ENCODE assay signal across 8 mouse cellular contexts in genomic region chr12:69447322-69447827, GRCm38 (mm10).
DNase-seq lines count a peak whose midpoint lies in the region; ATAC-seq and TF ChIP-seq lines count a peak whose summit lies in the region.

No protein-coding gene starts in this region.

- H3K9me3 ChIP-seq in lung, embryonic 14.5 days (ENCODE audit: low read depth, low read length): no peaks in the 10 kb centered on the region
- H3K9me3 ChIP-seq in forebrain, embryonic 15.5 days: no peaks in the 10 kb centered on the region
- H3K9me3 ChIP-seq in liver, embryonic 14.5 days (ENCODE audit: control insufficient read depth, low read length): no peaks in the 10 kb centered on the region
- peaks cover 2% of the 10 kb centered on the region; the same call in 1 of the 2 replicates for H3K9me3 ChIP-seq in stomach, embryonic 14.5 days (ENCODE audit: control insufficient read depth, low read depth, low read length)

- 30% methylated on average over 9 of the region's 9 CpGs for WGBS in lung, embryonic 14.5 days
- WGBS in forebrain, embryonic 15.5 days: 80% methylated on average over 9 of the region's 9 CpGs
- 14% methylated on average over 9 of the region's 9 CpGs for WGBS in liver, embryonic 14.5 days (ENCODE audit: insufficient replicate concordance)
- WGBS in stomach, embryonic 14.5 days: 25% methylated on average over 9 of the region's 9 CpGs

- H3K27me3 ChIP-seq in lung, embryonic 14.5 days (ENCODE audit: insufficient read depth, low read length): no peaks in the 10 kb centered on the region
- no peaks in the 10 kb centered on the region for H3K27me3 ChIP-seq in forebrain, embryonic 15.5 days
- peaks cover 3% of the 10 kb centered on the region; the same call in 1 of the 2 replicates for H3K27me3 ChIP-seq in liver, embryonic 14.5 days (ENCODE audit: control insufficient read depth, insufficient read depth, low read length)
- H3K27me3 ChIP-seq in stomach, embryonic 14.5 days (ENCODE audit: control insufficient read depth, insufficient read depth, low read length): no peaks in the 10 kb centered on the region

- peak; percentile 59 for DNase-seq in lung, embryonic 14.5 days
- DNase-seq in lung, adult 18-20 months: no peak
- no peak for DNase-seq in liver, embryonic 14.5 days (ENCODE audit: low read depth in 3 of 3, low spot score in 3 of 3)
- DNase-seq in c-Kit-positive CD71-positive TER-119-positive erythroid progenitor cells, embryonic 14.5 days (ENCODE audit: low spot score): no peak
- no peak for DNase-seq in right cerebral cortex, adult 2 months (ENCODE audit: low spot score in 2 of 2)
- DNase-seq in testis, postnatal 14 days (ENCODE audit: low spot score): no peak

- TF ChIP-seq CTCF in lung, embryonic 14.5 days (IDR thresholded peaks at IDR 0.05; ENCODE audit: low read depth): no peak
- TF ChIP-seq CTCF in liver, embryonic 14.5 days (IDR thresholded peaks at IDR 0.05; ENCODE audit: low read depth): no peak

- no peaks in the 10 kb centered on the region for H3K36me3 ChIP-seq in lung, embryonic 14.5 days (ENCODE audit: insufficient read depth)
- H3K36me3 ChIP-seq in forebrain, embryonic 15.5 days: no peaks in the 10 kb centered on the region
- no peaks in the 10 kb centered on the region for H3K36me3 ChIP-seq in liver, embryonic 14.5 days (replicated peaks; ENCODE audit: control insufficient read depth, insufficient read depth, low read depth)
- H3K36me3 ChIP-seq in stomach, embryonic 14.5 days (ENCODE audit: control insufficient read depth, insufficient read depth, low read length): no peaks in the 10 kb centered on the region

- H3K4me2 ChIP-seq in lung, embryonic 14.5 days: peak overlapping the region; percentile 52
- H3K4me2 ChIP-seq in forebrain, embryonic 15.5 days (replicated peaks): peak overlapping the region; percentile 45
- H3K4me2 ChIP-seq in liver, embryonic 14.5 days (ENCODE audit: low read depth): peak overlapping the region; percentile 6; the same call in 1 of the 2 replicates
- peak overlapping the region; percentile 31 for H3K4me2 ChIP-seq in stomach, embryonic 14.5 days (replicated peaks; ENCODE audit: low read depth, low read length)

- H3K27ac ChIP-seq in lung, embryonic 14.5 days (ENCODE audit: low read depth): peak overlapping the region; percentile 79
- peak overlapping the region; percentile 83 for H3K27ac ChIP-seq in forebrain, embryonic 15.5 days (replicated peaks)
- no peak overlapping the region for H3K27ac ChIP-seq in liver, embryonic 14.5 days
- peak overlapping the region; percentile 89 for H3K27ac ChIP-seq in stomach, embryonic 14.5 days (ENCODE audit: low read length)

- H3K4me1 ChIP-seq in lung, embryonic 14.5 days (ENCODE audit: insufficient read depth): peaks cover 30% of the 10 kb centered on the region
- peaks cover 22% of the 10 kb centered on the region for H3K4me1 ChIP-seq in forebrain, embryonic 15.5 days
- H3K4me1 ChIP-seq in liver, embryonic 14.5 days (replicated peaks; ENCODE audit: control insufficient read depth in 2 of 2, insufficient read depth in 2 of 2, low read length in 1 of 2): peaks cover 0 to 5% of the 10 kb centered on the region in 2 experiments; a peak in 2 of 4 replicates
- H3K4me1 ChIP-seq in stomach, embryonic 14.5 days (ENCODE audit: control insufficient read depth, insufficient read depth, low read length): peaks cover 36% of the 10 kb centered on the region; the same call in 1 of the 2 replicates

- peak overlapping the region; percentile 15; the same call in 1 of the 2 replicates for H3K4me3 ChIP-seq in lung, embryonic 14.5 days (ENCODE audit: low read depth, low read length)
- H3K4me3 ChIP-seq in forebrain, embryonic 15.5 days: no peak overlapping the region
- no peak overlapping the region for H3K4me3 ChIP-seq in liver, embryonic 14.5 days (ENCODE audit: insufficient read depth in 1 of 2, low read depth in 2 of 2, low read length in 2 of 2)
- peak overlapping the region; percentile 10 for H3K4me3 ChIP-seq in stomach, embryonic 14.5 days (ENCODE audit: low read depth, low read length)

- no peak for TF ChIP-seq EP300 in liver, embryonic 14.5 days (IDR thresholded peaks at IDR 0.05; ENCODE audit: low read depth)

- H3K9ac ChIP-seq in lung, embryonic 14.5 days: no peak overlapping the region
- H3K9ac ChIP-seq in forebrain, embryonic 15.5 days (replicated peaks): no peak overlapping the region
- H3K9ac ChIP-seq in liver, embryonic 14.5 days (replicated peaks): no peak overlapping the region
- H3K9ac ChIP-seq in stomach, embryonic 14.5 days (replicated peaks; ENCODE audit: low read depth, low read length): no peak overlapping the region

- peak; percentile 16; the same call in 1 of the 2 replicates for ATAC-seq in lung, embryonic 14.5 days (ENCODE audit: insufficient read depth)
- no peak for ATAC-seq in forebrain, embryonic 15.5 days (replicated peaks)
- no peak for ATAC-seq in liver, embryonic 14.5 days (ENCODE audit: insufficient read depth)
- ATAC-seq in stomach, embryonic 14.5 days (ENCODE audit: insufficient number of reproducible peaks, insufficient read depth, low FRiP score, low read depth): no peak

Comparison
In these comparisons a context has a peak if more than half of its experiments do, and no peak if none do; other contexts are left out.
1. H3K4me3 ChIP-seq: peak in lung, embryonic 14.5 days (single experiment) and stomach, embryonic 14.5 days (single experiment); none in forebrain, embryonic 15.5 days (single experiment) and liver, embryonic 14.5 days (0 of 2).
2. Peak in every context shown above with its lines, with median percentiles within 50 percentile points of each other: H3K4me2 ChIP-seq.